Mouse (Mus musculus): ENCODE data around the gene Olfr71. TPM values are rescaled to one million over a fixed set of nuclear protein-coding genes. Genes with fewer than 3 reads are reported as not detected.

Gene Olfr71
- total RNA-seq, 1 experiment from 2014 or later = not detected

DNA sequence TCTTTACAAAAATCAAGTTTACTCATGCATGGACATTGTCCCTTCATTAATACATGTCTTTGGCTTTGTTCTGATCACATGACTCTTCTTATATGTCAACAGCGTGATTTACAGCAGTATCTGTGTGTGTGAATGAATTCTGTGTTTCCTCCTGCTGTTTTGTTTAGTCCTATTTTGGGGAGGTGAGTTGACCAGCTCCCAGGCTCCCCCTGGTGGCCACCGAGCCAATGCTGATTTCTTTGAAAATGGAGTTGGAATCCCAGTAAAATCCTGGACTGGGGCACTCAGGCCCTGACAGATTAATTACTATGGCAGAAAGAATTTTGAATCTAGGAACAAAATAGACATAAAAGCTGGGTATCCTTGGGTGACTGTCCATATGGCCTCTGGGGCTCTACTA, 1.8 kb upstream of the Olfr71 start:
- peak; percentile 90 for DNase-seq

DNA sequence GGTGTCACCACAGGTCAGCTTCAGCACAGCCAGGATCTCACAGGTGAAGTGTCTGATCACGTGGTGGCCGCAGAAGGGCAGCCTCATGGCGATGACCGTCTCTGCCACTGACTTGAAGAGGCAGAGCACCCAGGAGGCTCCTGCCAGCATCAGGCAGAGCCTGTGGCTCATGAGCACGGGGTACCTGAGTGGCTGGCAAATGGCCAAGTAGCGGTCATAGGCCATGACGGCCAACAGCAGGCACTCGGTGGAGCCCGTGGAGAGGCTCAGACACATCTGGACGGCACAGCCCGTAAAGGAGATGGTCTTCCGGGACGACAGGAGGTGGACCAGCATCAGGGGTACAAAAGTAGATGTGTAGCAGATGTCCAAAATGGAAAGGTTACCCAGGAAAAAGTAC, 4.1 kb downstream of the Olfr71 start:
- no peak for DNase-seq

DNA sequence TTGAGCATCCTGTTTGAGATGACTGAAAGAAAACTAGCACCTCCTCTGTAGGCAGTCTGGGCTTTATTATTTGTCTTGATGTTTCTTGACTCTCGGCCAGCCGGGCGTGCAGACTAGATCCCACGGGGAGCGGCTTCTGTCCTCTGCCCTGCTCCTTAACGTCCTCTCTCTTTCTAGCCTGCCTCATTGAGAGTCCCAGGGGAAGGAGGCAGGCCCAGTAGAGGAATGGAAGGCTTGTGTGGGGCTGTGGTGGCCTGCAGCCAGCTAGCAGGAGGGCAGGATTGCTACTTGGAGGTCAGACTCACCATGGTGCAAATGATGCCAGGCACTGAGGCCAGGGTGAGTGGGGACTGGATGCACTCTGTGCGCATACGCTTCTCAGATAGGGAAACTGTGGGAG, 6.2 kb downstream of the Olfr71 start:
- DNase-seq = peak; percentile 34

DNA sequence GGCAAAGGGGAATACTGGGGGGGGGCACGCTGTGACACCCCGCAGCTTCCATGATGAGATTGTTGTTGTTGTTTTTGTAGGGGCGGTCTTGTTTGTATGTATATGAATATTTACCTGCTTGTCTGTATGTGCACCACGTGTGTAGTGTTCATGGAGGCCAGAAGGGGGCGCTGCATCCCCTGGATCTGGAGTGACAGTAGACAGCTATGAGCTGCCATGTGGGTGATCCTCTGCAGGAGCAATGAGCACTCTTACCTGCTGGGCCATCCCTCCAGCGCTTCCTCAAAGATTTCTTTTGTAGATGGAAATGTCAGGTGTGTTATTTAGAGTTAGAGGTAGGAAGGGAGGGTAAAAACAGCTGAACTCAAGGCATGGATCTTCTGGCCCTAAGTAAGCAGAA, 6.6 kb downstream of the Olfr71 start:
- DNase-seq = no peak

DNA sequence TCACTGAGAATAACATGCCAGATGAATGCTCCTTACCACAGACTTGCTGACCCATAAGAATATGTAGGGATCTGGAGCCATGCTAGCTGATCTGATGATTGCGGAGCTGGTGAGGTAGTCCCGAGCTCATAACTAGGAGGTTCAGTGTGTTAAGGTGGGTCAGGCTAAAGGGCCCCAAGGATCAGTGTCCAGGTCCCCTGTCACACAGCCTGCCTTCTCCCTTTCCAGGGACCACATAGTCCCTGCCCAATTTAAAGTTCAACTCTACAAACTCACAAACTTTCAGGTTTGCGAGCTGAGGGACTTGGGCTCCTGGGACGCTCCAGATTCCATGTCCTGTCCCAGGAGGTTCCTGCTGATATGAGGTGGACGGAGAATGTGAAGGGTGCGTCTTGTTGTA, 9.3 kb downstream of the Olfr71 start, which contains the start of gene Olfr70:
Gene Olfr70 (minus strand): TSS at position 101 of the 400 bp plus-strand sequence.
- no peak for DNase-seq

DNA sequence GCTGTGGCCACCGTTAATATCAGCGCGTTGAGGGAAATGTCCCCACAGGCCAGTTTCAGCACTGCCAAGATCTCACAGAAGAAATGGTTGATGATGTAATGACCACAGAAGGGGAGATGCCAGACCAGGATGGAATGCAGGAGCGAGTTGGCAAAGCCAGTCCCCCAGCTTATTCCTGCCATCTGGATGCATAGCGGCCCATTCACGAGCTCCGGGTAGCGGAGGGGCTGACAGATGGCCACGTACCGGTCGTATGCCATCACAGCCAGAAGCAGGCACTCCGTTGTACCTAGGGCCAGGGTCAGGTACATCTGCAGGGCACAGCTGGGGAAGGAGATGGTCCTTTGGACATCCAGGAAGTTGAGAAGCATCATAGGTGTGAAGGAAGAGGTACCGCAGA, 13.5 kb downstream of the Olfr71 start:
- DNase-seq = no peak

DNA sequence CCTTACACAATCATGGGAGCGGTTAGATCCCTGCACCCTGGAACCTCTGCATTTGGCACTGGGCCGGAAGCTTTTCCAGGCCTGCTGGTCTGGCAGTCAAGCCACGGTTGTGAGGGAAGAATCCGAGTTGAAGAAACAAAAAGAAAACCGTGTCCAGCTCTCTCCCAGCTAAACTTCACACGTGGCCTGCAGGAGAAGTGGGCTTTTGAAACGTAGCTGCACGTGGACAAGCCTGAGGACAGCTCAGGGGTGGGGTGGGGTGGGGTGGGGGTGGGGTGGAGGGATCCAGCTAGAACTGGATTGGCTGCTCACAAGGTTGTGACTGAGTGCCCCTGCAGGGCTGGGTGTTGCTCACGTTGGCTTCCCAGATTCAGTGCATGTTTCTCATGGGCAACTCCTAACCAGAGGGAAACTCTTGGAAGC, 14.8 kb downstream of the Olfr71 start:
- DNase-seq = peak; percentile 42

DNA sequence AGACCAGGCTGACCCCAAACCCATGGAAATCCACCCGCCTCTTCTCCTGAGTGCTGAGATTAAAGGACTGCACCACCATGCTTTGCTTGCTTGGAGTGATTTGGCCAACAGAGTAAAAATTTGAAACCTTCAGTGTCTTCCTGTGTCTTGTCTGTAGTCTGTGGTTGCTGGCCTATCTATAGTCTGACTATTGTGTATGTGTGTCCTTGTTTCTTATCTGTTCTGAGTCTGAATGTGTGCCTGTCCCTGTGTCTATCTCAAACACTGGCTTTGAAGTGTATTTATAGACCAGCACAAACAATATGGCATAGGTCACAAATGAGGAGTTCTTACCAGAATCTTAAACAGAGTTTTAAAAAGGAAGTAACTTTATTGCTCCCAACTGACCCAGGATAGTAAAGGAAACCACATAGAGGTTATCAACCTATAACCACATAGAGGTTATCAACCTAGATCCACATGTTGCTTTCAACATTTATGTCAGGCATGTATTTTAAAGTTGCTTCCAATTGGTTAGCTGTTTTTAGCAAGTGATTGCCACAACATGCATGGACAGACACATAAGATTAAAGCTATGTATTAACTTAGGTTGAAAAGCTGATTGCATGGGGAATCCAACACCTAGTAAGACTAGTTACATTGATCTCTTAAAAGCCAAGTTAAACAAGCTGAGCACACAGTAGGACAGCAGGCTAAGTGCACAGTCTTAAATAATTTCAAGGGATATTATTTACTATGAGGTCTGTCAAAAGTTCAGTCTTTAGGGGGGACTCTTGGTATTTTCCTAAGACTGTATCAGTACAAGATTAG, 15.4 kb downstream of the Olfr71 start:
- no peak for DNase-seq

DNA sequence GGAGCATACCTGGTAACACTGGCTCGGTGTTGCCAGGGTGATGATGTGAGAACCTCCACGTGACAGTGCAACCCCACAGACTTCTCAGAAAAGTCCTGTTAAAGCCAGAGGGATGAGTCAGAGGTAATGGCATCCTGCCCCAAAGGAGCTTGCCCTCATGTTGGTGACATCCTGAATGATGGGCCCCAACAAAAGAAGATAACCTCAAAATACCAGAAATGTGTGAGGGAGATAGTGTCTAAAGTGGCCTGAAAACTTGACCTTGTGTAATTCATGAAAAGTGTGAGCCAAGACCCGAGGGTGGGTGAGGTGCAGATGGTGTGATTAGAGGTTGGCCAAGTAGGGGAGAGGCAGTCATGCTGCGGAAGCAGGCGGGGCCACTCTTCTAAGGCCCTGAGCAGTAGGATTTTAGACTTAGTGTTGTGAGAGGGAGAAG, 16.2 kb downstream of the Olfr71 start:
- peak; percentile 60 for DNase-seq

DNA sequence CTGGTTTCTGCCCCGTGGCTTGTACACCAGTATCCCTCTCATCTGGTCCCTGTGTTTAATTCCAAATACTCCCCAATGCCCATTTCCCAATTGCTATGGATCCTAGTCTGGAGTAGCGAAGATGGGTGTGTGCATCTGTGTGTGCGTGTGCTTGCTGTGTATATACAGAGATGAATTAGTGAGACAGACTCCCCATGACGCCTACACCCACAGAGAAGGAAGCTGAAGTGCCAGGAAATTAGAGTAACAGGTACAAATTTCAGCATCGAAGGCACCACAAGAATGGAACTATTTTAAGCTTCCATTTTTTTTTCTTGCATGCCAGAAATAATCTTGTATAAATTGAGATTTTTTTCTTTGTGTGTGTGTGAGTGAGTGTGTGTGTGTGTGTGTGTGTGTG, 19.0 kb downstream of the Olfr71 start:
- no peak for DNase-seq

DNA sequence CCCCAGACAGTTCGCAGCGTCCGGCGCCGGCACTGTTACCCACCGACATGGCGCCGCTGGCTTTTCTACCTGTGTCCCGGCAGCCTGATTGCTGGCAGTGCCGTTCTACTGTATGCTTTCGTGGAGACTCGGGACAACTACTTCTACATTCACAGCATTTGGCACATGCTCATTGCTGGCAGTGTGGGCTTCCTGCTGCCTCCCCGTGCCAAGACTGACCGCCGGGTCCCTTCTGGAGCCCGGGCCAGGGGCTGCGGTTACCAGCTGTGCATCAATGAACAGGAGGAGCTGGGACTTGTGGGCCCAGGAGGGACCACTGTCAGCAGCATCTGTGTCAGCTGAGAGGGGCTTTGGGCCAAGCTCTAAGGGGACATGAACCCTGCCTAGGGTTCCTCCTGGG, 20.0 kb downstream of the Olfr71 start:
- DNase-seq = no peak

DNA sequence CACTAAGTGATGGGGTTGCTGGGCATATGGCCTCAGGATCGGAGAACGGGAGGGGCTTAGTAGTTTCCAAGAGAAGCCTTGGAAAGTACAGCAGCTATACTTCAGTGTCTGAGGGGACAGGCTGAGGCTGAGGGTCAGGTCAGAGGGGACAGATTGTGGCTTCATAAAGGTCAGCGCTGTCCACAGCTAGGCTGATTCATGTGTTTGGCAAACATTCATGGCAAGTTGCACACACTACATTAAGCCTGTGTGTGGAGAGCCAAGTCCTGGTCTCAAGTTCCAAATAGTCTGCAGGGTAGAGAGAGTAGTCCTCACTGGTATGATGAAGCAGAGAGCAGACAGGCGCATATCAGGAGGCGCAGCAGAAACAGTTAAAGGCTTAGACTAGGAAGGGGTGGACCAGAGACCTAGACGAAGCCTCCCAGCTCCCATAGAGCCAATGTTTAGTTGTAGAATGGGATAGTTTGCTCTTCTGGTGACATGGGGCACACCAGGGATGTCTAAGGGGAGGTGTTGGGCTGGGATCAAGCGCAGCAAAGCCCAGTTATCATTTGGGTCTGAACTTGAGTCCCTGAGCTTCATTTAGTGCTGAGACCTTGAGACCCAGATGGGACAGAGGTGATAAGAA, 30.5 kb downstream of the Olfr71 start:
- peak; percentile 37 for DNase-seq

DNA sequence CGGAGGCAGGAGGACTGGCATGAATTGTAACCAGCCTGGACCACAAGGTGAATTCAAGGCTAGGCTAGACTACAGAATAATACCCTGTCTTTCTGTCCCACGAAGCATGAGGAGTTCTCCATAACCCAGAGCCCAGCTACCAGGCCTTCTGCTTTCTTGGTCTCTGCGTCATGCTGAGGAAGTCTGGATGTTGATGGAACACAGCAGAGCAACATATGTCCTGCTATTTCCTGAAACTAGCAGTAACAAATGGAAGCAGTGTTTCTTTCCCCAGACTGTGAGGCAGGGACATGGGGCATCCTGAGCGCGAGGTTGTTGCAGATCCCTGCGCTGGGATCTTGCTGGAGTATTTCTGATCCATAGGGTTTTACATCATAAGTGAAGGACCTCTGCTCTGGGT, 31.5 kb downstream of the Olfr71 start:
- no peak for DNase-seq

DNA sequence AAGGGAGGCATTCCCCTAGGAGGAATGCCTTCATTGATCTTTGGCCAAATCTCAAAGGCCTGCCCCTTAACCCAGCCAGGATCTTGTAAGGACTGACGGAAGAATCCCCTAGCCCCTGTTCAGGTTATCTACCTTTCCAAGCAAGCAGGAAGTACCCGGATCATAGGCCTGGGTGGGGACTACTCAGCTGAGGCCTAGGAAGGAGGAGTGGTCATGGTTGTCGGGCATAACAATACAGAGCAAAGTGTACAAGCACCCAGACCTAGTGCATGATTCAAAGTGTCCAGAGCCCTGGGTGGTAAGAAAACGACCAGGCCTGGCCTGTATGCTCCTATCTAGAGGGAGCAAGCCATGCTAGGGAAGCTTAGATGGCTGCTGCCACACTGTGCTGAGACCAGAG, 34.4 kb downstream of the Olfr71 start:
- no peak for DNase-seq

DNA sequence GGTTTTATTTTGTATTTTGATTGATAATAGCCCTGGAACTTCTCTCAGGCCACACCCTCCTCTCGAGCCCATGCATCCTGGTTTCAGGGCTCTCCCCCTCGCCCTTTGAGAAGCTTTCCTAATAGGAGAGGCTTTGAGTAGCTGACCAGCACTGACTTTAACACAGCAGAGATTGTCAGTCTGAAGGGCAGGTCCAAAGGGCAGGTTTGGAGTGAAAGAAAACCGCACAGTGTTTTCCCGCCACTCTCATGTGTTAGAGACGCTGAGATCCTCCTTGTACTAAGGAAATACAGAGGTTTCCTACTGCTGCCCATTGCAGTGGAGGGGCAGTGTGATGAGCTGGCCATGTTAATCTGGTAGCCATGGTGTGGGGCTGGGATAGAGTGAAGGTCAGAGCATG, 35.1 kb downstream of the Olfr71 start:
- no peak for DNase-seq

DNA sequence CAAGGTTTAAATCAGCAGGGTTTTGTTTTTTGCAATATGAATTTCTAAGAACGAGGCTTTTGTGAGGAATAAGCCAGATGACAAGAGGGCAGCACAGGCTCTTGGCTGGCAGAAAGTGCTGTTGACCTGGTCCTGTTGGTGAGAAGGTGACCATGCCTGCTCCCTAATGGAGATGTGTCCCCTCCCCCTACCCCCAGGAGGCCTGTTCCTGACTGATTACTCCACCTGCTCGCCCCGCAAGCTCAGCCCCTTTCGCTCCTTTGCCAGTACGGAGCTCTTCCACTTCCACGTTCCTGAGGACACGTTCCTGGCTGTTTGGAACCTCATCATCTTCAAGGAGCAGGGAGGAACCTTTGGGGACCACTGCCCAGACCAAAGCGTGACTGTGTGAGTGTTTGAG, 36.4 kb downstream of the Olfr71 start:
- DNase-seq = no peak

DNA sequence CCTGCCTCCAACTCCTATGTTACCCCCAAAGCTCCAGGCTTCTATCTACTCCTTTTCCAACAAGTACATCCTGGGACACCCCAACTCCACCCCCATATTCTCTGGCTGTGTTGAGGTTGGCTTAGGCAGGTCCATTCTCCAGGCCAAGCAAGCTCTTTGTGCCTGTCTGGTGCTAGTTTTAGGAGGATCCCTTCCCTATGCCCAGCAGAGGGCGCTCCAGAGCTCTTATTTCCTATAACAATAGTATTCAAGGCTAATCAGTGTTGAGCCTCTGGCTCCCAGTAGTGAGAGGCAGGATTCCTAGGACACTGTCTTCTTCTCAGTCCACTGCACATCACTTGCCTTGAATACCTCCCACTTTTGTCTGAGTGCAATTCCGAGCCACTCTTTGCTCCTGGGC, 38.0 kb downstream of the Olfr71 start:
- peak; percentile 93 for DNase-seq

DNA sequence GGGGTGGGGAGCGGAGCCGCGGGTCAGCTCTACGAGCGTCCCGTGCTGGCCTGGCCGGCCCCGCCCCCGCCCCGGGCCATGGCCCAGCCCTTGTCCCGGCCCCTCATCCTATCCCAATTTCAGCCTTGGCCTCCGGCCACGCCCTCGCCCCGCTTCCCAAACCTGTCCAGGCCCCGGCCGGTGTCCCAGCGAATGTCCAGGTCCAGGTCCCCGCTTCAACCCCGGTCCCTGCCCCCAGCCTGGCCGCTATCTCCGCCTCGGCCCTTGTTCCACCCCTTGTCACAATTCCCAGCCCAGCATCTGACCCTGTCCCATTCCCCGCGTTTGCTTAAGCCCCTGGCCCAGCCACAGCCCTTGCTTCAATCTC, 40.6 kb downstream of the Olfr71 start:
- peak; percentile 83 for DNase-seq

DNA sequence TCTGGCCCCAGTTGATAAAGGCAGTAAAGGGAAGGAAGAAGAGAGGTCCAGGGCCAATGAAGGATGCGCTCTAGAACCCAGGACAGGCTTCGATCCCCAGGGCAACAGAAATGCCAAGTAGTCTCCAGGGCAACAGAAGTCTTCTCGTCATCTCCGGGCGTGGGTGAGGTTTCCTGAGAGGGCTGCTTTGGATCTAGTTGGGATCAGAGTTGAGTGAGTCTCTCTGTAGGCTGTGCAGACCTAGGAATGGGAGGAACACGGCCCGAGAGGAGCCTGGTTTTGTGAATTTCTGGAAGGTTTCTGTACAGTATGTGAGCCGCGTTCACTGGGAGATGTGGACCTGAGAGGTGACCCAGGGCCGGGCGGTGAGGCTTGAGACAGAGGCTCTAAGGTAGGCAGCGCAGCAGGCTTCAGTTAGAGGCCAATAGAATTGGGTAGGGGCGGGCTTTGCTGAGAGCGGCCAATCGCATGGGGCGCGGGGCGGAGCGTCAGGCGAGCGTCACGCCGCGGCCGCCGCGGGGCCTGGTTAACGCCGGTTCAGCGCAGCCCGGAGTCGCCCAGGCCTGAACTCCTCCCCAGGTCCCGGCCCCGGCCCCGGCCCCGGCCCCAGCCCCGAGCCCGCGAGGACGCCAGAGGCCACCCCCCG, 41.1 kb downstream of the Olfr71 start, which contains the start of the genes Tmem8b and Fam221b:
Gene Tmem8b (plus strand): TSS at position 190 of the 646 bp plus-strand sequence.
Gene Fam221b (minus strand): TSS at position 364 of the 646 bp plus-strand sequence.
- DNase-seq = peak; percentile 91

DNA sequence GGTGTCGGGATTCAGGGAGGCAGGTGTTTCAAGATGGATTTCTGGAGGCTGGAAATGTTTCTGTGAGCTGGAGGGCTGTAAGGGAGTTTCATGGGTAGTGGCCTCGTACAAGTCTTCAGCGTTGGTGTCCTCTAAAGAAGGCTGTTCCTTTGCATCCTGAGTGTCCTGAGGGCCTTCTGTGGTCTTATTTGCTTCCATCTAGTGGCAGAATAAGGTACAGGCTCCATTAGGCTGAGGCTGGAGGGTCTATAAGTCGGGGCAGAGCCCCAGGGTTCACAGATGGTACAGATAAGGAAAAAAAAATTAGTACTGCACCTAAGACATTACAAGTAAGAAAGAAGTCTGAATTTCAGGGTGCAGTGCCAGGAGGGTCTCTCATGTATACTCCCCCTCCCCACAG, 43.6 kb downstream of the Olfr71 start:
- no peak for DNase-seq

DNA sequence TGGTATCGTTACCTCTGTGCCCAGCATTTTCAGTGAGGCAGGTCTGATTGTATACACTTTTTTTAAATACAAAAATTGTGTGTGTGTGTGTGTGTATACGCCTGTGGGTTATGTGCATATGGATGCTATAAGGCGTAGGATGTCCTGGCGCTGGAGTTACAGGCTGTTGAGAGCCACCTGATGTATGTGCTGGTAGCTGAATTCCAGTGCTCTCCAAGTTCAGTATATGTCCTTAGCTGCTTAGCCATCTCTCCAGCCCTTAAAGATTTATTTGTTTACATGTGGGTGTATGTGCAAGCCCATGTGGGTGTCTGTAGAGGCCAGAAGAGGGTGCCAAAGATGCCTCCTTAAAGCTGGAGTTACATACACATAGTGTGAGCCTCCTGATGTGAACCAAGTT, 52.9 kb downstream of the Olfr71 start:
- DNase-seq = no peak

DNA sequence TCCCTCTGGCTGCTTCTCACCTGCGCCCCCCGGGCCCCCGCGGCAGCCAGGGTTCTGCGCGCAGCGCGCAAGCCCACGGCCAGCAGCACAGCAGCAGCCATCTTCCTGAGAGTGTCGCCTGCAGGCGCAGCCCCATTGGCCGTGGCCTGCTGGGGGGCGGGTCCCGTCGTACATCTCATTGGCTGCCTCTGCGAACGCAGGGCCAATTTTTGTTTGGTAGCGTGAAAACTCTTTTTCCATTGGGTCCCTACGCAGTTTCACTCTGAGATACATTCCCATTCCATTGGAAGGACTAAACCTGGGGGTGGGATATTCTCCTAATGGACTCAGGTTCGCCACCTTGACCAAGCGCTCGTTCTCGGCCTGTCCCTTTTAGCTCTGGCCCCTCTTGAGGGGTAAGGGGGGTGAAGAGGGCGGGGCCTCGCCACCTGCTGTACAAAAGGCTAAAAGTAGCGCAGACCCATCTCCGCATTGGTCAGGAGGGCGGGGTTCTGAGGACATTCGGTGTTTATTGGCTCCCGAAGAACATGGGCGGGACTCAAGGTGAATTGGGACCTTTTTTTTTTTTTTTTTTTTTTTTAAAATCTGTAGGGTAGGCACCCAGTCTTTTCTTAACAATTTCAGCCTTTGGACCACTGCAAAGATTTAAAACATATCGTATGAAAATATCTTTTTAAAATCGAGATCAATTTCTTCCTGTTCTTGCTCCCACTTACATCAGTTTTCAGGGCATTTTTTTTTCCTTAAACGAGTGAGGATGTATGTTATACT, 53.5 kb downstream of the Olfr71 start, which contains the start of gene Hint2:
Gene Hint2 (minus strand): TSS at position 128 of the 771 bp plus-strand sequence.
- peak; percentile 92 for DNase-seq
